ENCODE assay signal across 24 mouse cellular contexts in genomic region chr7:82282464-82282863, GRCm38 (mm10). TPM values are rescaled to one million over a fixed set of nuclear protein-coding genes. Genes with fewer than 3 reads are reported as not detected.
DNase-seq lines count a peak whose midpoint lies in the region; ATAC-seq lines count a peak whose summit lies in the region.
"Had no signal": no experiment of that assay in that cellular context is flagged by ENCODE, and none has a peak within 500 bp of the region (broad histone marks: within the 10 kb centered on the region; RNA-seq: fewer than 3 reads in every experiment).

No protein-coding gene starts in this region.

- H3K36me3 ChIP-seq in embryonic facial prominence, embryonic 14.5 days (ENCODE audit: control insufficient read depth, insufficient read depth, low read length) = no peaks in the 10 kb centered on the region
- H3K36me3 ChIP-seq: intestine, embryonic 15.5 days; neural tube, embryonic 13.5 days had no signal

- peak overlapping the region; percentile 10 for H3K27ac ChIP-seq in embryonic facial prominence, embryonic 14.5 days (replicated peaks; ENCODE audit: low read depth, low read length)
- H3K27ac ChIP-seq: hindbrain, embryonic 14.5 days; intestine, embryonic 15.5 days; neural tube, embryonic 13.5 days had no signal

- H3K9ac ChIP-seq in embryonic facial prominence, embryonic 14.5 days (ENCODE audit: low read depth, low read length) = no peak overlapping the region
- H3K9ac ChIP-seq: hindbrain, embryonic 14.5 days; intestine, embryonic 15.5 days; neural tube, embryonic 13.5 days had no signal

- peak; percentile 41 to 56 for DNase-seq in frontal cortex, adult 2 months (ENCODE audit: extremely low spot score in 1 of 2, low spot score in 1 of 2)
- DNase-seq in frontal cortex, postnatal 10 days (ENCODE audit: low spot score in 2 of 2) = no peak
- peak; percentile 63 for DNase-seq in embryonic facial prominence, embryonic 14.5 days (ENCODE audit: low spot score)
- peak; percentile 43 to 52 for DNase-seq in layer of hippocampus, postnatal 36 days
- DNase-seq in right cerebral cortex, postnatal 14 days = peak; percentile 21
- DNase-seq in adrenal gland, postnatal 4 days (ENCODE audit: low spot score in 2 of 2) = no peak
- no peak for DNase-seq in cerebellum, adult 11 months
- no peak for DNase-seq in adrenal gland, adult 2 months
- DNase-seq: adrenal gland, postnatal 36 days; cerebellum, adult 9-11 months; heart, postnatal 10 days; kidney, adult 9 months; kidney, postnatal 4 days; liver; lung, postnatal 14 days; midbrain, embryonic 14.5 days; spleen, adult 18-20 months; thymus, postnatal 36 days had no signal

- 67% methylated on average over 13 of the region's 13 CpGs for WGBS in embryonic facial prominence, embryonic 14.5 days

- ATAC-seq in embryonic facial prominence, embryonic 14.5 days (ENCODE audit: low read depth) = no peak
- ATAC-seq: intestine, embryonic 15.5 days had no signal

- H3K27me3 ChIP-seq in embryonic facial prominence, embryonic 14.5 days (replicated peaks; ENCODE audit: control insufficient read depth, insufficient read depth, low read length) = no peaks in the 10 kb centered on the region; the same call in 1 of the 2 replicates
- H3K27me3 ChIP-seq: intestine, embryonic 15.5 days; neural tube, embryonic 13.5 days had no signal

- peaks cover 4% of the 10 kb centered on the region; the same call in 1 of the 2 replicates for H3K9me3 ChIP-seq in embryonic facial prominence, embryonic 14.5 days (ENCODE audit: control insufficient read depth, low read length)
- H3K9me3 ChIP-seq: intestine, embryonic 15.5 days had no signal

- no peak overlapping the region for H3K4me2 ChIP-seq in embryonic facial prominence, embryonic 14.5 days (ENCODE audit: low read depth, low read length)
- H3K4me2 ChIP-seq: heart, embryonic 11.5 days; hindbrain, embryonic 14.5 days; intestine, embryonic 15.5 days; neural tube, embryonic 13.5 days had no signal

- peaks cover 7% of the 10 kb centered on the region; the same call in 1 of the 2 replicates for H3K4me1 ChIP-seq in embryonic facial prominence, embryonic 14.5 days (ENCODE audit: control insufficient read depth, insufficient read depth, low read length)
- H3K4me1 ChIP-seq: intestine, embryonic 15.5 days; neural tube, embryonic 13.5 days had no signal

- H3K4me3 ChIP-seq in embryonic facial prominence, embryonic 14.5 days (ENCODE audit: low read depth, low read length) = no peak overlapping the region
- H3K4me3 ChIP-seq: intestine, embryonic 15.5 days; neural tube, embryonic 13.5 days had no signal

RNA-seq across cellular contexts. Expression of gene Adamtsl3, which starts 53.0 kb away (rescaled TPM):
- 0.61 and 0.90 TPM in 2 replicates for polyA plus RNA-seq in frontal cortex, adult 2 months (2012; rRNA removed)
- 4.8 and 6.4 TPM in 2 replicates for polyA plus RNA-seq in embryonic facial prominence, embryonic 14.5 days (2014; fragmentation: Nextera tagmentation; extraction: Ambion mirVana)
- 1 to 10 TPM; 1.4 to 2.3 TPM for total RNA-seq in layer of hippocampus, postnatal 36 days (2021)
- total RNA-seq in adrenal gland, postnatal 4 days (2021) = 1 to 10 TPM; 3.3 to 3.5 TPM
- 1 to 10 TPM; 1.4 to 2.3 TPM for total RNA-seq in adrenal gland, adult 2 months (2021)
- polyA plus RNA-seq in adrenal gland, adult 2 months (2012; rRNA removed) = 0.28 and 0.64 TPM in 2 replicates
- total RNA-seq: CH12.LX, MEL had no signal

Comparison
In these comparisons a context has a peak if more than half of its experiments do, and no peak if none do; other contexts are left out.
1. DNase-seq: peak in frontal cortex, adult 2 months (2 of 2), embryonic facial prominence, embryonic 14.5 days (single experiment), layer of hippocampus, postnatal 36 days (2 of 2) and right cerebral cortex, postnatal 14 days (single experiment); none in frontal cortex, postnatal 10 days (0 of 2), adrenal gland, postnatal 4 days (0 of 2), cerebellum, adult 11 months (single experiment) and adrenal gland, adult 2 months (single experiment).